Mouse (Mus musculus): ENCODE measurements around the gene Gm20481.

GRCm38 (mm10) chr17:35012430-35012829 is 42.7 kb downstream of the Gm20481 start:
- TF ChIP-seq CTCF (IDR thresholded peaks at IDR 0.05; ENCODE audit: extremely low read depth, insufficient read length, insufficient replicate concordance, low read depth, low read length) (no peak), POLR2A (IDR thresholded peaks at IDR 0.05; ENCODE audit: low read depth, low read length) (no peak)

All from small intestine, adult 2 months (tissue).